11 mouse cellular contexts compared by ENCODE assay signal in the genomic region with DNA sequence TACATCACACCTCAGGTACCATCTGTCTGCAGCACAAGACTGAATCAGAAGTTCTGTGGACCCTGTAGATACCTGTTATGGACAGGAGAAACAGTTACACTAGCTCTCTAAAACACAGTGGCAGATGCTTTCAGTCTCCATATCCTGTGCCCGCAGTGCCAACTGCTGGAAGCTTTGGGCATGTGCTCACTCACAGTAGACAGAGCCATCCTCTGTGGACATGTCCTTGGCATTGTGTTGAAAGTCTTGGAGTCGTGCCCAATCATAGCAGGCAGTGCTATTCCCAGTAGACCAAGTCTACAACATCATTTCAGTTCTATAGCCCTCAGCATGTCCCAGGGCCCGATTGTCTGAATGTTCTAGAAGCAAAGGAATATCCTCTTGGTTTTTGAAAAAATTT.
DNase-seq lines count a peak whose midpoint lies in the region; ATAC-seq and TF ChIP-seq lines count a peak whose summit lies in the region.
"Had no signal": no experiment of that assay in that cellular context is flagged by ENCODE, and none has a peak within 500 bp of the region (broad histone marks: within the 10 kb centered on the region; RNA-seq: fewer than 3 reads in every experiment).

No protein-coding gene starts in this region.

- no peak overlapping the region for H3K4me2 ChIP-seq in kidney, postnatal 0 days (ENCODE audit: low read length)
- H3K4me2 ChIP-seq: embryonic facial prominence, embryonic 13.5 days; heart, embryonic 13.5 days; limb, embryonic 12.5 days had no signal

- H3K4me3 ChIP-seq in kidney, postnatal 0 days (replicated peaks; ENCODE audit: low read depth, low read length), result no peak overlapping the region
- H3K4me3 ChIP-seq in embryonic facial prominence, embryonic 10.5 days, result no peak overlapping the region
- H3K4me3 ChIP-seq: embryonic facial prominence, embryonic 13.5 days; heart, embryonic 13.5 days; limb, embryonic 12.5 days had no signal

- H3K9me3 ChIP-seq in kidney, postnatal 0 days (replicated peaks; ENCODE audit: low read length), result no peaks in the 10 kb centered on the region
- H3K9me3 ChIP-seq in embryonic facial prominence, embryonic 10.5 days, result no peaks in the 10 kb centered on the region
- H3K9me3 ChIP-seq: embryonic facial prominence, embryonic 13.5 days; heart, embryonic 13.5 days; limb, embryonic 12.5 days had no signal

- no peaks in the 10 kb centered on the region for H3K36me3 ChIP-seq in kidney, postnatal 0 days (ENCODE audit: insufficient read depth, low read length)
- H3K36me3 ChIP-seq in embryonic facial prominence, embryonic 10.5 days (replicated peaks), result no peaks in the 10 kb centered on the region
- H3K36me3 ChIP-seq: embryonic facial prominence, embryonic 13.5 days; heart, embryonic 13.5 days; limb, embryonic 12.5 days had no signal

- H3K4me1 ChIP-seq in kidney, postnatal 0 days (replicated peaks; ENCODE audit: insufficient read depth, low read length), result no peaks in the 10 kb centered on the region
- no peaks in the 10 kb centered on the region for H3K4me1 ChIP-seq in embryonic facial prominence, embryonic 10.5 days
- H3K4me1 ChIP-seq: embryonic facial prominence, embryonic 13.5 days; limb, embryonic 12.5 days had no signal

- DNase-seq in kidney, postnatal 0 days (ENCODE audit: low spot score), result no peak
- no peak for DNase-seq in kidney, adult 18-20 months
- DNase-seq in right cerebral cortex, postnatal 14 days, result peak; percentile 13
- no peak for DNase-seq in right cerebral cortex, postnatal 25 days
- DNase-seq in cerebellum, adult 9-10 months, result peak; percentile 5
- DNase-seq in testis, postnatal 10 days (ENCODE audit: low spot score), result peak; percentile 54
- DNase-seq in B cell, adult 2 months, result no peak
- no peak for DNase-seq in embryonic facial prominence, embryonic 10.5 days (ENCODE audit: low spot score)

- no peak for ATAC-seq in kidney, postnatal 0 days (replicated peaks; ENCODE audit: low FRiP score, low read depth)

- TF ChIP-seq CTCF in kidney, postnatal 0 days (IDR thresholded peaks at IDR 0.05; ENCODE audit: low read depth), result peak; percentile 24; the same call in 1 of the 2 replicates

- no peak overlapping the region for H3K27ac ChIP-seq in kidney, postnatal 0 days
- no peak overlapping the region for H3K27ac ChIP-seq in embryonic facial prominence, embryonic 10.5 days (replicated peaks)
- H3K27ac ChIP-seq: embryonic facial prominence, embryonic 13.5 days; heart, embryonic 13.5 days; limb, embryonic 12.5 days had no signal

- 78% methylated on average over 3 of the region's 3 CpGs for WGBS in kidney, postnatal 0 days
- 88% methylated on average over 3 of the region's 3 CpGs for WGBS in embryonic facial prominence, embryonic 10.5 days

- H3K9ac ChIP-seq in kidney, postnatal 0 days (ENCODE audit: low read depth, low read length), result no peak overlapping the region
- H3K9ac ChIP-seq: embryonic facial prominence, embryonic 13.5 days; heart, embryonic 13.5 days; limb, embryonic 12.5 days had no signal

- no peaks in the 10 kb centered on the region for H3K27me3 ChIP-seq in kidney, postnatal 0 days (ENCODE audit: insufficient read depth, low read length)
- H3K27me3 ChIP-seq in embryonic facial prominence, embryonic 10.5 days (replicated peaks; ENCODE audit: low read depth, poor library complexity, severe bottlenecking), result no peaks in the 10 kb centered on the region
- H3K27me3 ChIP-seq: embryonic facial prominence, embryonic 13.5 days; heart, embryonic 13.5 days; limb, embryonic 12.5 days had no signal

Comparison
In these comparisons a context has a peak if more than half of its experiments do, and no peak if none do; other contexts are left out.
1. DNase-seq: peak in right cerebral cortex, postnatal 14 days (single experiment), cerebellum, adult 9-10 months (single experiment) and testis, postnatal 10 days (single experiment); none in kidney, postnatal 0 days (single experiment), kidney, adult 18-20 months (single experiment), right cerebral cortex, postnatal 25 days (single experiment), B cell, adult 2 months (0 of 2) and embryonic facial prominence, embryonic 10.5 days (single experiment).